Mouse (Mus musculus) heart, postnatal 0 days (tissue): ENCODE data around the gene Rlbp1. TPM values are rescaled to one million over a fixed set of nuclear protein-coding genes. Genes with fewer than 3 reads are reported as not detected.

Experiments used
- ATAC-seq: fragments of 200-750 bp; cut with Nextera tagmentation; 2 replicates; pipeline ENCODE4 v1.8.0; 2017; ENCODE audit warnings: low read depth, moderate number of reproducible peaks, moderate library complexity; ENCODE audit not compliant: insufficient read depth
- DNase-seq: peaks from one replicate; pipeline ENCODE4 v3.0.0-alpha.2; 2016; ENCODE audit warnings: low spot score
- H3K27ac ChIP-seq: fragments of 300-500 bp; sonication (generic); 2 replicates; pipeline ENCODE4 v1.5.1; 2014; ENCODE audit warnings: low read depth, mild to moderate bottlenecking
- H3K27me3 ChIP-seq: fragments of 300-500 bp; sonication (generic); 2 replicates; pipeline ENCODE4 v1.6.1; 2014; ENCODE audit warnings: low read length, mixed read lengths; ENCODE audit not compliant: control insufficient read depth, insufficient read depth
- H3K36me3 ChIP-seq: fragments of 300-500 bp; sonication (generic); replicated peaks from 2 replicates; pipeline ENCODE4 v1.6.1; 2014; ENCODE audit warnings: low read length, mixed read lengths; ENCODE audit not compliant: control insufficient read depth, insufficient read depth
- H3K4me1 ChIP-seq: fragments of 300-500 bp; sonication (generic); 2 replicates; pipeline ENCODE4 v1.6.1; 2014; ENCODE audit warnings: antibody characterized with exemption; ENCODE audit not compliant: control insufficient read depth, insufficient read depth
- H3K4me2 ChIP-seq: fragments of 300-500 bp; sonication (generic); 2 replicates; pipeline ENCODE4 v1.6.1; 2014; ENCODE audit warnings: low read depth, mild to moderate bottlenecking, low read length, moderate library complexity
- H3K4me3 ChIP-seq: fragments of 300-500 bp; sonication (generic); 2 replicates; pipeline ENCODE4 v1.5.1; 2014; ENCODE audit warnings: low read depth, low read length
- H3K9ac ChIP-seq: fragments of 300-500 bp; sonication (generic); replicated peaks from 2 replicates; pipeline ENCODE4 v1.6.1; 2014; ENCODE audit warnings: low read depth, low read length, mixed read lengths
- H3K9me3 ChIP-seq: fragments of 300-500 bp; sonication (generic); replicated peaks from 2 replicates; pipeline ENCODE4 v1.6.1; 2016; ENCODE audit warnings: low read length; ENCODE audit not compliant: control insufficient read depth
- CTCF ChIP-seq: IDR thresholded peaks from 2 replicates; pipeline ENCODE4 v1.5.1; 2016; ENCODE audit warnings: antibody characterized with exemption, control low read depth, low read depth
- EP300 ChIP-seq: IDR thresholded peaks from 2 replicates; pipeline ENCODE4 v1.6.1; 2016; ENCODE audit warnings: antibody characterized with exemption, low read depth
- WGBS: fragments of 180-500 bp; shearing (Covaris S2); extraction: QIAGEN DNeasy Blood & Tissue Kit; methylation state at CpG from one replicate; pipeline ENCODE4 v1.1.7; 2014; 5-methylcytosine and 5-hydroxymethylcytosine counted together
- polyA plus RNA-seq: library from polyadenylated mRNA; unstranded; fragments of >200 nt; fragmentation: Nextera tagmentation; extraction: Ambion mirVana; gene quantifications from 2 replicates; pipeline ENCODE4 v1.2.1, GENCODE M21; 2015
- total RNA-seq: library from RNA; depleted of rRNA; stranded (reverse); fragments of >200 nt; gene quantifications from 2 replicates; pipeline ENCODE4 v1.2.3, GENCODE M21; 2014; ENCODE audit warnings: low replicate concordance

Rlbp1 gene
- total and polyA plus RNA-seq, 2 experiments from 2014 or later = not detected

DNA sequence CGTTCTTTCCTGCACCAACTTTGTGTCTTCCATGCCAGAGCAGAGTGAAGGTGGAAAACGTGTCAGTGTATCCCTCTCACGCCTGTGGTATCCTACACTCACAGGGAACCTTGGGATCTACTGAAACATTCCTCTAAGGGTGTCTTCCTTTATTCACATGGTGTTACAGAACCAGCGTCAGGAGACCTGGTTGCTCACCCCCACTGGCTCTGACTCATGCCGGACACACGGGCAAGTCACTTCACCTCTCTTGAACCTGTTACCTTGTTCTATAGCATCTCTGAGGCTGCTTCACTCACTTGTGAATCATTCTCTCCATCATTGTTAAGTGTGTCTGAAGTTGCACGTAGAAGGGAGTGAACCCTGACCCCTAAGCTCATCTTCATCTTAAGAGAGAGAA lies 24.0 kb downstream of the Rlbp1 start:
- Histone ChIP-seq H3K9me3 (no peaks in the 10 kb centered on the region), H3K9ac (no peak overlapping the region), H3K4me3 (no peak overlapping the region), H3K27ac (peak overlapping the region; percentile 36; the same call in 1 of the 2 replicates), H3K27me3 (no peaks in the 10 kb centered on the region; the same call in 1 of the 2 replicates), H3K4me1 (peaks cover 43% of the 10 kb centered on the region), H3K4me2 (no peak overlapping the region), H3K36me3 (0 out of 2 replicates have a peak, but pooled peaks cover 11% of the 10 kb centered on the region)
- WGBS = 81% methylated on average over 7 of the region's 7 CpGs
- ATAC-seq (no peak), DNase-seq (no peak)
- no peak for TF ChIP-seq EP300
- no peak for TF ChIP-seq CTCF

GRCm38 (mm10) chr7:79362208-79362607 lies 24.6 kb downstream of the Rlbp1 start:
- no peak overlapping the region for H3K27ac ChIP-seq
- peaks cover 45% of the 10 kb centered on the region for H3K4me1 ChIP-seq

DNA sequence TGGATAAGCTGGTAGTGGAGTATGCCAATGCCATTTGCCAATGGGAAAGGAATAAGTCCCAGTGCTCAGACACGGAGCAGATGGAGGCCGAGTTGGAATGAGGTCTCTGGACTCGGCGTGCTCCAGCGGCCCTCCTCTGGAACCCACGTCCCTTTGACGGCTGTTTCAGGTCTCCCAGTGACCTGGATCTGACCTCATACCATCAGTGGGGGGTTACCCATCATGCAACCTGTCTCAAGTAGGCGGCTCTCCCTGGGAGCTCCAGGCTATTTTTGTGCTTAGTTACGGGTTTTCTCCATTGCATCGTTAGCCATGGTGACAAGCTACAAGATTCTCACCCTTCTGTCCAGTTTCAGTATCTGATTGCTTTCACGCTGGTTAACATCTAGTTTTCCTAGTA lies 26.8 kb downstream of the Rlbp1 start:
- DNase-seq (no peak), ATAC-seq (peak; percentile 31)
- no peaks in the 10 kb centered on the region for H3K27me3 ChIP-seq
- no peak overlapping the region for H3K9ac ChIP-seq
- no peak overlapping the region for H3K4me3 ChIP-seq
- peaks cover 25% of the 10 kb centered on the region; the same call in 1 of the 2 replicates for H3K36me3 ChIP-seq
- WGBS = 32% methylated on average over 11 of the region's 11 CpGs
- H3K4me1 ChIP-seq = peaks cover 45% of the 10 kb centered on the region
- peak overlapping the region; percentile 27; the same call in 1 of the 2 replicates for H3K4me2 ChIP-seq
- TF ChIP-seq CTCF (no peak), EP300 (no peak)
- H3K9me3 ChIP-seq = no peaks in the 10 kb centered on the region
- no peak overlapping the region for H3K27ac ChIP-seq

More at GRCm38 (mm10) chr7:79362208-79362607, 24.6 kb downstream of the Rlbp1 start:
- Histone ChIP-seq H3K9ac (no peak overlapping the region), H3K36me3 (0 out of 2 replicates have a peak, but pooled peaks cover 11% of the 10 kb centered on the region), H3K4me3 (no peak overlapping the region), H3K4me2 (no peak overlapping the region), H3K9me3 (no peaks in the 10 kb centered on the region), H3K27me3 (no peaks in the 10 kb centered on the region)
- TF ChIP-seq EP300 (no peak), CTCF (no peak)
- WGBS = 83% methylated on average over 8 of the region's 8 CpGs
- DNase-seq (no peak), ATAC-seq (no peak)

GRCm38 (mm10) chr7:79359183-79359435 lies 27.7 kb downstream of the Rlbp1 start:
- Histone ChIP-seq H3K4me3 (no peak overlapping the region), H3K27ac (0 out of 2 replicates have a peak overlapping the region, but pooled peaks have one; percentile 44), H3K4me2 (peak overlapping the region; percentile 50), H3K9me3 (no peaks in the 10 kb centered on the region), H3K27me3 (no peaks in the 10 kb centered on the region), H3K9ac (no peak overlapping the region), H3K36me3 (peaks cover 32% of the 10 kb centered on the region), H3K4me1 (peaks cover 45% of the 10 kb centered on the region)
- WGBS = 25% methylated on average over 3 of the region's 3 CpGs
- TF ChIP-seq CTCF (no peak), EP300 (no peak)
- ATAC-seq = no peak
- DNase-seq = no peak

GRCm38 (mm10) chr7:79358350-79359182 lies 28.3 kb downstream of the Rlbp1 start:
- Histone ChIP-seq H3K4me1 (peaks cover 45% of the 10 kb centered on the region), H3K27ac (peak overlapping the region; percentile 44), H3K27me3 (no peaks in the 10 kb centered on the region), H3K4me3 (no peak overlapping the region), H3K9me3 (no peaks in the 10 kb centered on the region), H3K36me3 (peaks cover 36% of the 10 kb centered on the region), H3K9ac (no peak overlapping the region), H3K4me2 (peak overlapping the region; percentile 50)
- DNase-seq = peak; percentile 82
- TF ChIP-seq CTCF (peak; percentile 26; the same call in 1 of the 2 replicates), EP300 (peak; percentile 95)
- peak; percentile 83 for ATAC-seq
- 4% methylated on average over 15 of the region's 15 CpGs for WGBS
